Mouse (Mus musculus): ENCODE data around the gene Pih1d1. TPM values are rescaled to one million over a fixed set of nuclear protein-coding genes. Genes with fewer than 3 reads are reported as not detected.

The Pih1d1 gene
- polyA plus RNA-seq, 1 experiment from 2014 or later: 94.4 TPM

GRCm38 (mm10) chr7:45191803-45192363 is 37.8 kb downstream of the Pih1d1 start:
- Histone ChIP-seq H3K9me3 (no peaks in the 10 kb centered on the region), H3K9ac (0 out of 2 replicates have a peak overlapping the region, but pooled peaks have one; percentile 49), H3K4me3 (no peak overlapping the region), H3K36me3 (no peaks in the 10 kb centered on the region), H3K27me3 (peaks cover 54% of the 10 kb centered on the region), H3K4me2 (no peak overlapping the region), H3K27ac (peak overlapping the region; percentile 44), H3K4me1 (replicated peaks) (peaks cover 6% of the 10 kb centered on the region; the same call in 1 of the 2 replicates)
- WGBS: 27% methylated on average over 8 of the region's 8 CpGs
- no peak for ATAC-seq (ENCODE audit: low FRiP score)

GRCm38 (mm10) chr7:45192585-45193310 is 38.6 kb downstream of the Pih1d1 start:
- Histone ChIP-seq H3K9ac (no peak overlapping the region), H3K4me2 (no peak overlapping the region), H3K27ac (no peak overlapping the region), H3K36me3 (no peaks in the 10 kb centered on the region), H3K4me3 (no peak overlapping the region), H3K9me3 (no peaks in the 10 kb centered on the region), H3K4me1 (replicated peaks) (peaks cover 6% of the 10 kb centered on the region; the same call in 1 of the 2 replicates), H3K27me3 (peaks cover 55% of the 10 kb centered on the region)
- no peak for ATAC-seq (ENCODE audit: low FRiP score)
- WGBS: 83% methylated on average over 7 of the region's 7 CpGs

GRCm38 (mm10) chr7:45193406-45193805 is 39.3 kb downstream of the Pih1d1 start:
- peaks cover 11% of the 10 kb centered on the region for H3K4me1 ChIP-seq (replicated peaks)
- H3K27ac ChIP-seq: no peak overlapping the region
- H3K27me3 ChIP-seq: peaks cover 48% of the 10 kb centered on the region
- WGBS: 49% methylated on average over 5 of the region's 5 CpGs
- H3K4me2 ChIP-seq: no peak overlapping the region
- ATAC-seq (ENCODE audit: low FRiP score): no peak
- no peak overlapping the region for H3K4me3 ChIP-seq
- no peaks in the 10 kb centered on the region for H3K36me3 ChIP-seq
- H3K9me3 ChIP-seq: no peaks in the 10 kb centered on the region
- H3K9ac ChIP-seq: peak overlapping the region; percentile 46

DNA sequence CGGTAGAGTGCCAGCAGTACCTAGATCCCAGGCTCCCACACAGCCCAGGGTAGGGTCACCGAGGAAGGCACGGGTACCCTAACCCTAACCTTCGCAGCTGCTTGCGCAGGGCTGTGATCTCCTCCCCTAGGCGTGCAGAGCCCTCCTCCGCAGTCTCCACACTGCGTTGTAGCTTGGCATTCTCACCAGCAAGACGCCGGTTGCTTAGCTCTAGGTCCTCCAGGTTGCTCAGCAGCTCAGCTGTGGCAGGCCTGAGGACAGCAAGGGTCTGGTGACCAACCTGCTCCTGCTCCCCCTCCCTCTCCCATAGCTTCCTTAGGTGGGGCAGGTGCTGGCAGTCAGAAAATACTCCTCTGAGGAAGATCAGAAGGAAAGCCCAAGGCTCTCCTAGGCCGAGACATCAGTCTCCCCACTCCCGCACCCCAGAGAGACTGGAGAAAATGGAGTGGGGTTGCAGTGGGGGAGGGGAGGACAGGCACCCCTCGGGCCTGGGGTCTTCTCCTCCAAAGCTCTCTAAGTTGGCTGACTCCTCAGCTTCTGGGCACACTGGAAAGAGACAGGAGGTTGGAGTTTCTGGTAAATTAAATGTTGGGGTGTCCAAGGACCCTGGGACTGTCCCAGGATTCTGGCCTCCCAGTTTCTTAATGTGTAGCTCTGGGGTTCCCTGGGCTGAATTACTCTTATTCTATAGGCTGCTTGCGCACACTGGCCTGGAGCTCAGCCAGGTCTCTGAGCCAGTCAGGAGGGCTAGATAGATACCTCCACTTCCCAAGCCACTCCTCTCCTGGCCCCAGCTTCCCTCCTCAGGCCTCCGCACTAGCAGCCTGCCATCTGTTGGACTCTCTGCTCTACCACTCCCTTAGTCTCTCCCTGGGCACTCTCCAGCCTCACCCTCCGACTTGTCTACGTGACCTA is 40.0 kb downstream of the Pih1d1 start:
- no peak overlapping the region for H3K27ac ChIP-seq
- no peak overlapping the region for H3K9ac ChIP-seq
- no peak for ATAC-seq (ENCODE audit: low FRiP score)
- no peak overlapping the region for H3K4me2 ChIP-seq
- no peaks in the 10 kb centered on the region for H3K36me3 ChIP-seq
- H3K4me3 ChIP-seq: no peak overlapping the region
- no peaks in the 10 kb centered on the region for H3K9me3 ChIP-seq
- H3K27me3 ChIP-seq: peaks cover 41% of the 10 kb centered on the region
- peaks cover 12% of the 10 kb centered on the region for H3K4me1 ChIP-seq (replicated peaks)
- WGBS: 74% methylated on average over 17 of the region's 17 CpGs

- no peak overlapping the region for H3K27ac ChIP-seq
- H3K27me3 ChIP-seq: peaks cover 27% of the 10 kb centered on the region
- no peaks in the 10 kb centered on the region for H3K9me3 ChIP-seq
- no peak overlapping the region for H3K4me2 ChIP-seq
- no peak overlapping the region for H3K9ac ChIP-seq
- no peaks in the 10 kb centered on the region for H3K36me3 ChIP-seq
- peaks cover 12% of the 10 kb centered on the region for H3K4me1 ChIP-seq (replicated peaks)
- ATAC-seq (ENCODE audit: low FRiP score): no peak
- 67% methylated on average over 13 of the region's 13 CpGs for WGBS
- H3K4me3 ChIP-seq: no peak overlapping the region
Observed at GRCm38 (mm10) chr7:45195341-45196175, 41.5 kb downstream of the Pih1d1 start.

GRCm38 (mm10) chr7:45196176-45196535 is 42.1 kb downstream of the Pih1d1 start:
- no peak overlapping the region for H3K4me2 ChIP-seq
- H3K27me3 ChIP-seq: peaks cover 22% of the 10 kb centered on the region
- H3K4me1 ChIP-seq (replicated peaks): peaks cover 12% of the 10 kb centered on the region
- H3K27ac ChIP-seq: no peak overlapping the region
- no peaks in the 10 kb centered on the region for H3K36me3 ChIP-seq
- H3K4me3 ChIP-seq: no peak overlapping the region
- no peak for ATAC-seq (ENCODE audit: low FRiP score)
- no peak overlapping the region for H3K9ac ChIP-seq
- WGBS: 85% methylated on average over 4 of the region's 4 CpGs
- H3K9me3 ChIP-seq: no peaks in the 10 kb centered on the region

GRCm38 (mm10) chr7:45196994-45197393 is 42.9 kb downstream of the Pih1d1 start:
- Histone ChIP-seq H3K4me1 (replicated peaks) (peaks cover 7% of the 10 kb centered on the region), H3K9ac (peak overlapping the region; percentile 40; the same call in 1 of the 2 replicates), H3K27me3 (peaks cover 22% of the 10 kb centered on the region), H3K4me2 (no peak overlapping the region), H3K9me3 (no peaks in the 10 kb centered on the region), H3K27ac (no peak overlapping the region), H3K36me3 (no peaks in the 10 kb centered on the region), H3K4me3 (no peak overlapping the region)
- 75% methylated on average over 5 of the region's 5 CpGs for WGBS
- no peak for ATAC-seq (ENCODE audit: low FRiP score)

GRCm38 (mm10) chr7:45198435-45198834 is 44.3 kb downstream of the Pih1d1 start:
- Histone ChIP-seq H3K27ac (no peak overlapping the region), H3K4me3 (no peak overlapping the region), H3K27me3 (peaks cover 26% of the 10 kb centered on the region), H3K4me1 (replicated peaks) (peaks cover 5% of the 10 kb centered on the region; the same call in 1 of the 2 replicates), H3K36me3 (no peaks in the 10 kb centered on the region), H3K9me3 (no peaks in the 10 kb centered on the region), H3K9ac (no peak overlapping the region), H3K4me2 (no peak overlapping the region)
- 14% methylated on average over 5 of the region's 5 CpGs for whole genome bisulfite sequencing
- peak; percentile 62; the same call in 1 of the 2 replicates for ATAC-seq (ENCODE audit: low FRiP score)

DNA sequence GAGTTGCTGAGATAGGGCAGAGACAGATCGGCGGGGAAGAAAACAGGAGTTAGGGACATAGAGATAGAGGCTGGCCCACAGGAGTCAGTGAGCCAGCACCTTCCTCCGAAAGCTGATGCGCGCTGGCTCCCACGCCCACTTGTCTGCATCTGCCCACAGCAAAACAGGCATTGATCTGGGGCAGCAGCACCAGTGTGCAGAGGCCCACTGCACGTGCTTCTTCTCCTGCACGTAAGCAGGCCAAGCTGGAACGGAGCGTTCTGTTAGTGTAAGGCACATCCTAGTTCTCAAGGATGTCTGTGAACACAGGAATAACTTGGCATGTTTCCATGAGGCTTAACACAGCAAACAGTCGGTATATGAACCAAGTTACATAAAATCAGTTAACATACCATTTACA is 44.9 kb downstream of the Pih1d1 start:
- H3K9me3 ChIP-seq: no peaks in the 10 kb centered on the region
- no peak overlapping the region for H3K27ac ChIP-seq
- no peak for ATAC-seq (ENCODE audit: low FRiP score)
- WGBS: 83% methylated on average over 11 of the region's 11 CpGs
- peaks cover 27% of the 10 kb centered on the region for H3K27me3 ChIP-seq
- no peak overlapping the region for H3K4me2 ChIP-seq
- peaks cover 6% of the 10 kb centered on the region; the same call in 1 of the 2 replicates for H3K4me1 ChIP-seq (replicated peaks)
- H3K36me3 ChIP-seq: no peaks in the 10 kb centered on the region
- no peak overlapping the region for H3K4me3 ChIP-seq
- H3K9ac ChIP-seq: 0 out of 2 replicates have a peak overlapping the region, but pooled peaks have one; percentile 6

- no peaks in the 10 kb centered on the region for H3K36me3 ChIP-seq
- peaks cover 13% of the 10 kb centered on the region for H3K27me3 ChIP-seq
- no peak overlapping the region for H3K4me2 ChIP-seq
- no peaks in the 10 kb centered on the region for H3K9me3 ChIP-seq
- H3K9ac ChIP-seq: no peak overlapping the region
- H3K27ac ChIP-seq: no peak overlapping the region
- ATAC-seq (ENCODE audit: low FRiP score): no peak
- peaks cover 10% of the 10 kb centered on the region; the same call in 1 of the 2 replicates for H3K4me1 ChIP-seq (replicated peaks)
- 67% methylated on average over 10 of the region's 10 CpGs for WGBS
- H3K4me3 ChIP-seq: no peak overlapping the region
Observed at GRCm38 (mm10) chr7:45202654-45203053, 48.6 kb downstream of the Pih1d1 start.

- Histone ChIP-seq H3K9ac (peak within 1 kb of the TSS; percentile 69), H3K27me3 (peaks cover 20% of the 10 kb centered on the region), H3K4me1 (replicated peaks) (peaks cover 5% of the 10 kb centered on the region; the same call in 1 of the 2 replicates), H3K9me3 (no peaks in the 10 kb centered on the region), H3K27ac (peak within 1 kb of the TSS; percentile 88), H3K4me2 (peak within 1 kb of the TSS; percentile 62), H3K4me3 (peak within 1 kb of the TSS; percentile 47), H3K36me3 (no peaks in the 10 kb centered on the region)
- ATAC-seq (ENCODE audit: low FRiP score): peak; percentile 97
- WGBS: 8% methylated on average over 44 of the region's 44 CpGs
Observed at GRCm38 (mm10) chr7:45204380-45205143, 50.5 kb downstream of the Pih1d1 start, which contains the start of gene Ccdc155. Ccdc155 (minus strand) TSS chr7:45204892.
